Mouse (Mus musculus): ENCODE measurements around the gene Slc25a39. TPM values are rescaled to one million over a fixed set of nuclear protein-coding genes. Genes with fewer than 3 reads are reported as not detected.

Gene Slc25a39
- total and polyA plus RNA-seq, 2 experiments from 2014 or later: 176 to 194 TPM

DNA sequence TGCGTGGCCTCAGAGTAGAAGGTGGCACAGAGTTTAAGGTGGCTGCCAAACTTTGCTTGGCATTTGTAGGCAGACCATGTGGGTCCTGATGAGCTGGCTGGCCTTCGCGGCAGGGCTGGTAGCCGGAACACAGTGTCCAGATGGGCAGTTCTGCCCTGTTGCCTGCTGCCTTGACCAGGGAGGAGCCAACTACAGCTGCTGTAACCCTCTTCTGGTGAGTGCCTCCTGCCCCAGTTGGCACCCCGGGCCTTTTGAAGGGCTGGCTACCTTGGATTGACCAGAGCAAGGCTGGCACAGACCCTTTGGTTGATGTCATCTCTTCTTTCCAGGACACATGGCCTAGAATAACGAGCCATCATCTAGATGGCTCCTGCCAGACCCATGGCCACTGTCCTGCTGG, 25.1 kb upstream of the Slc25a39 start:
- Histone ChIP-seq H3K36me3 (ENCODE audit: insufficient read depth, low read length) (peaks cover 17% of the 10 kb centered on the region), H3K27ac (peak overlapping the region; percentile 32; the same call in 1 of the 2 replicates), H3K9me3 (ENCODE audit: low read length) (no peaks in the 10 kb centered on the region), H3K4me3 (ENCODE audit: low read length) (no peak overlapping the region), H3K27me3 (ENCODE audit: insufficient read depth, low read length) (no peaks in the 10 kb centered on the region), H3K9ac (replicated peaks; ENCODE audit: low read length) (0 out of 2 replicates have a peak overlapping the region, but pooled peaks have one; percentile 21), H3K4me2 (ENCODE audit: low read depth, low read length) (no peak overlapping the region), H3K4me1 (ENCODE audit: insufficient read depth, low read length) (peaks cover 21% of the 10 kb centered on the region)
- ATAC-seq: no peak
- TF ChIP-seq CTCF (IDR thresholded peaks at IDR 0.05; ENCODE audit: low read depth): no peak
- 66% methylated on average over 6 of the region's 6 CpGs for WGBS
- peak; percentile 36 for DNase-seq (ENCODE audit: low spot score)

DNA sequence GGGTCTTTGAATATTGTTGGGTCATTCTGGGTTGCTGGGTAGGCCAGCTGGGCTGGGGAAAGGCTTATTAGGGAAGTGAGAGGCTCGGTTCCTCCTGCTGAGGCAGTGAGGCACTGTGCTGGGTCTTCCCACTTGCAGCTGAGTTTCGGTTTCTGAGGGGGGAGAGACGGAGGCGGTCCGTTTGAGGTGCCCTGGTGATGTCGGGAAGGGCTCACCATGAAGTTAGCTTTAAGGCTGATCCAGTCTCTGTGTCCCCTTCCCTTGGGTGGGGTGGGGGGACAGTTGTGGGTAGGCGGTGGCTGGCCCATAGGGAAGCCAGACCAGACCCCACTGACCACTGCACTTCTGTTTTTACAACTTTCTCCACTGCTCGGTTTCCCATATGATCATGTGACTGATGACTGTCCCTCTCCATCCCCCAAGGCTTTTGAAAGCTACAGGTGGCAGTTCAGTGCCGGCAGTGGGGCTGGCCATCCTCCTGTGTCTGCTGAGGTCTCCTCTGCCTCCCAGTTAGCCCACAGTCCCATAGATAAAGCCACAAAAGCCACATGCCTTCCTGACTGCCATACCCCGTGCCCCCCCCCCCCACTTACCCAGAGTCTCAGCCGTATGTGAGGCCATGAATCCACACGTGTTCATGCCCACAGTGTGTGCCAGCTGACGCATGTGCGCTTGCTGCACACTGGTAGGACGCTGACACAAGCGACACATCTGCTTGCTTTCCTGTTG, 24.5 kb upstream of the Slc25a39 start:
- 47% methylated on average over 16 of the region's 16 CpGs for WGBS
- H3K4me2 ChIP-seq (ENCODE audit: low read depth, low read length): no peak overlapping the region
- no peak for DNase-seq (ENCODE audit: low spot score)

DNA sequence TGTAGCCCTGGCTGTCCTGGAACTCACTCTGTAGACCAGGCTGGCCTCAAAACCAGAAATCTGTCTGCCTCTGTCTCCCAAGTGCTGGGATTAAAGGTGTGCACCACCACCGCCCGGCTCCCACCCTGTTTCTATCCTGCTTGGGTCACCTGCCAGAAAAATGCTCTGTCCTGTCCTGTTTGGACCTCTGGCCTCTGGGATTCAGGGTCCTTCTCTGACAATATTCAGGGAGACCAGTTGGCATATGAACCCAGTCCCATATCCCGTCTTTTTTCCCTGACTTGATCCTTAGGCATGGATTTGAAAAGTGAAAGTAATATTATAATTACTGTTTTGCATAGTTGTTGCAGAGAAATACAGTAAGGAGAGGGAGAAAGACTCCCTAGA, 24.0 kb upstream of the Slc25a39 start:
- 75% methylated on average over 3 of the region's 3 CpGs for WGBS
- no peak overlapping the region for H3K9ac ChIP-seq (replicated peaks; ENCODE audit: low read length)

More for the DNA sequence above, 24.5 kb upstream of the Slc25a39 start:
- Histone ChIP-seq H3K4me1 (ENCODE audit: insufficient read depth, low read length) (peaks cover 16% of the 10 kb centered on the region), H3K36me3 (ENCODE audit: insufficient read depth, low read length) (peaks cover 17% of the 10 kb centered on the region), H3K9me3 (ENCODE audit: low read length) (no peaks in the 10 kb centered on the region), H3K27me3 (ENCODE audit: insufficient read depth, low read length) (no peaks in the 10 kb centered on the region), H3K9ac (replicated peaks; ENCODE audit: low read length) (no peak overlapping the region), H3K27ac (no peak overlapping the region), H3K4me3 (ENCODE audit: low read length) (no peak overlapping the region)
- no peak for ATAC-seq
- TF ChIP-seq CTCF (IDR thresholded peaks at IDR 0.05; ENCODE audit: low read depth): no peak

DNA sequence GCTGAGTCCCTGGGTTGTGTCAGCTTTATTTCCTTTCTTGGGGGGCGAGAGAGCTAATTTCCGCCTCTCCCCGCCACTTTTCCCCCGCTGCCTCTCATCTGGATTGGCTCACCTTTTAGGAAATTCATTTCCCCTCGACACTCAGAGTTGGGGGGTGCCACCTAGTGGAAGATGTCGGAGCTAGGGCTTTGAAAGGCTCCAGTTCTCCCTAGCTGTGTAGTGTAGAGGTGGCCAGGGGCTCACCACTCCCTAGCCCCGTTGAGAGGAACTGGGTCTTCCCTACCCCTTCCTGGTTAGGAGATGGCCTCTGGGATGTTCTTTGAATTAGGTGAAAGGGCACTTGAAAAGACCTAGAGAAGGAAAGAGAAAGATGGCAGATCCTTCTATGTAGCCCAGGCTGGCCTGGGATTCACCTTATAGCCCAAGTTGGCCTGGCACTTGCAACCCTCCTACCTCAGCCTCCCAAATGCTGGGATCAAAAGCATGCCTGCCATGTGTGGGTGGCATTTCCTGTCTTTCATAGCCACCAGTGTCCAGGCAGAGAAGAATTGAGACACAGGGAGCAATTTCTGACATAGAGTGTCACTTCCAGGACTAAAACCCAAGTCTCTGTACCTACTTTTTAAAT, 23.4 kb upstream of the Slc25a39 start:
- 0% methylated on average over 7 of the region's 7 CpGs for WGBS
- Histone ChIP-seq H3K9me3 (ENCODE audit: low read length) (no peaks in the 10 kb centered on the region), H3K27me3 (ENCODE audit: insufficient read depth, low read length) (no peaks in the 10 kb centered on the region), H3K27ac (peak overlapping the region; percentile 70), H3K4me3 (ENCODE audit: low read length) (peak overlapping the region; percentile 56), H3K9ac (replicated peaks; ENCODE audit: low read length) (peak overlapping the region; percentile 64), H3K4me1 (ENCODE audit: insufficient read depth, low read length) (peaks cover 16% of the 10 kb centered on the region), H3K4me2 (ENCODE audit: low read depth, low read length) (peak overlapping the region; percentile 92), H3K36me3 (ENCODE audit: insufficient read depth, low read length) (peaks cover 13% of the 10 kb centered on the region)
- peak; percentile 90 for DNase-seq (ENCODE audit: low spot score)
- peak; percentile 82 for TF ChIP-seq CTCF (IDR thresholded peaks at IDR 0.05; ENCODE audit: low read depth)
- peak; percentile 30; the same call in 1 of the 2 replicates for ATAC-seq

More for the DNA sequence above, 24.0 kb upstream of the Slc25a39 start:
- Histone ChIP-seq H3K4me2 (ENCODE audit: low read depth, low read length) (no peak overlapping the region), H3K36me3 (ENCODE audit: insufficient read depth, low read length) (peaks cover 17% of the 10 kb centered on the region), H3K9me3 (ENCODE audit: low read length) (no peaks in the 10 kb centered on the region), H3K4me1 (ENCODE audit: insufficient read depth, low read length) (peaks cover 16% of the 10 kb centered on the region), H3K27me3 (ENCODE audit: insufficient read depth, low read length) (no peaks in the 10 kb centered on the region), H3K4me3 (ENCODE audit: low read length) (no peak overlapping the region), H3K27ac (no peak overlapping the region)
- DNase-seq (ENCODE audit: low spot score): no peak
- no peak for TF ChIP-seq CTCF (IDR thresholded peaks at IDR 0.05; ENCODE audit: low read depth)
- ATAC-seq: no peak

DNA sequence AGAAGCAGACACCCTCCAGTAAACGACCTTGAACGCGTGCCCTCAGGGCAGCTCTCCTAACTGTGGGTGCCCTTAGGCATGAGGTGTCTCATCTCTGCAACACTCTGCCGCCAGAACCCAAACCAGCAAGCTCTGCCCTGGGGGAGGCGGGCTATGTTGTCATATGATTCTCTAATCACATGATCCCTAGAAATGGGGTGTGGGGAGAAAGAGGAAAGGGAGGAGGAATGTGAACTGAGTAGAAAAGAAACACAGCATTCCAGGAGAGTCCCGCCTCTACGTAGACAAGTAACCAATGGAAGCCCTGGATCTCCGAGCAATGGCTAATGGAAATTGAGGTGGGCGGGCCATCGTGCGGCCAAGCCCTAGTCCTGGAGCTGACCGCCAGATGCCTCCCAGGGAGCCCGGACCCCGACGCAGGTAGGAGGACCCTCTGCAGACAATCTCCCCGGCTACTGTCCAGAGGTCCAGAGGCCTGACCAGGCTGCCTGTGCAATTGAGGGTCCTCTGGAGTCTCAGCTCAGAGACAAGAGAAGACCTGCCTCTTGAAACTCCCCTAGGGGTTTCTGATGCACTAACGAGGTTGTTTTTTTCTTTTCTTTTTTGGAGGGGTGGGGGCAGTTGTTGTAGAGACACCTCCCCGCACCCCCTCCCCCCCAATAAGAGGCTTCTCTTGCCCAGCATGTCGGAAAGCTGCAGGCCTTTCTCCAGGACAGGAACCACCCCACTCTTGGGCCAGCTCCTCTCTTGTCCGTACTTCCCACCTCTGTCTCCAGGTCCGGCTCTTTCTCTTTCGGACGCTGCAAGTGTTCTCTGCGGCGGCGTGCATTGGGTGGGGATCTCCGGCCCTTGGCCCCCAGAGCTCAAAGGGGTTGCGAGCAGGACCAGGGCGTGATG, 22.6 kb upstream of the Slc25a39 start, which contains the start of gene Grn:
Gene Grn, plus strand, starts transcription at position 195 of the 897 bp plus-strand sequence.
- peak within 1 kb of the TSS; percentile 92 for H3K4me2 ChIP-seq (ENCODE audit: low read depth, low read length)
- under 1% methylated on average over 29 of the region's 29 CpGs for WGBS
- peak; percentile 92 for ATAC-seq
- H3K27me3 ChIP-seq (ENCODE audit: insufficient read depth, low read length): no peaks in the 10 kb centered on the region
- H3K9ac ChIP-seq (replicated peaks; ENCODE audit: low read length): peak within 1 kb of the TSS; percentile 64
- H3K9me3 ChIP-seq (ENCODE audit: low read length): no peaks in the 10 kb centered on the region
- H3K4me1 ChIP-seq (ENCODE audit: insufficient read depth, low read length): peaks cover 16% of the 10 kb centered on the region
- DNase-seq (ENCODE audit: low spot score): peak; percentile 96
- H3K4me3 ChIP-seq (ENCODE audit: low read length): peak within 1 kb of the TSS; percentile 56
- peak within 1 kb of the TSS; percentile 70 for H3K27ac ChIP-seq
- TF ChIP-seq CTCF (IDR thresholded peaks at IDR 0.05; ENCODE audit: low read depth): no peak
- H3K36me3 ChIP-seq (ENCODE audit: insufficient read depth, low read length): peaks cover 7% of the 10 kb centered on the region

DNA sequence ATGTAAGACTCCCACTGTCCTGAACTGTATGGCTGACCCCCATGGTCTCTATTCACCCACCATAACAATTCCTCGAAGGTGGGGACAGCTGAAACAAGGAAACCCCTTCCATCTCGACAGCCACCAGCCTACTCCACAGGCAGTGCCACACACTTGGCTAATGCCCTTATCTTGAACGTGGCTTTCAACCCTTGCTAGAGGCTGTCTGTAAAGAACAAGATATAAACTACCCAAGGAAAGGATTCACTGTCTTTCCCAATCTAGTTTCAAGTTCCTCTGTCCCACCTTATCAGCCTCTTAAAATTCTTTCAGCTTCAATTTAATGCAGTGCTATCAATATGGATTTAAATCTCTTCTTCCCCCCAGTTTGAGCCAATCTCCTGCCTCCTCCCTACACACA, 21.8 kb upstream of the Slc25a39 start:
- ATAC-seq: no peak
- Histone ChIP-seq H3K4me1 (ENCODE audit: insufficient read depth, low read length) (peaks cover 16% of the 10 kb centered on the region), H3K36me3 (ENCODE audit: insufficient read depth, low read length) (no peaks in the 10 kb centered on the region; the same call in 1 of the 2 replicates)

More for the DNA sequence above, 21.8 kb upstream of the Slc25a39 start:
- no peak for DNase-seq (ENCODE audit: low spot score)
- peak overlapping the region; percentile 56 for H3K4me3 ChIP-seq (ENCODE audit: low read length)
- H3K9me3 ChIP-seq (ENCODE audit: low read length): no peaks in the 10 kb centered on the region
- 40% methylated on average over 3 of the region's 3 CpGs for WGBS
- H3K4me2 ChIP-seq (ENCODE audit: low read depth, low read length): peak overlapping the region; percentile 92
- H3K9ac ChIP-seq (replicated peaks; ENCODE audit: low read length): peak overlapping the region; percentile 64
- TF ChIP-seq CTCF (IDR thresholded peaks at IDR 0.05; ENCODE audit: low read depth): no peak
- no peaks in the 10 kb centered on the region for H3K27me3 ChIP-seq (ENCODE audit: insufficient read depth, low read length)
- H3K27ac ChIP-seq: peak overlapping the region; percentile 41; the same call in 1 of the 2 replicates

Measured in hindbrain, postnatal 0 days (tissue).